Mouse (Mus musculus) thymus, adult 2 months (tissue): ENCODE results near the gene Fam207a.

Experiments
- CTCF ChIP-seq: fragments of 200-500 bp; IDR thresholded peaks from 2 replicates; pipeline ENCODE4 v1.5.1; 2012; ENCODE audit warnings: mild to moderate bottlenecking, control low read depth, low read length, moderate library complexity, borderline replicate concordance; ENCODE audit not compliant: control insufficient read depth, poor library complexity, insufficient read depth; ENCODE audit errors: extremely low read depth
- POLR2A ChIP-seq: fragments of 200-500 bp; IDR thresholded peaks from 2 replicates; pipeline ENCODE4 v1.6.1; 2012; ENCODE audit warnings: mild to moderate bottlenecking, low read length, control low read depth, moderate library complexity; ENCODE audit not compliant: control insufficient read depth, poor library complexity, insufficient read depth; ENCODE audit errors: extremely low read depth

DNA sequence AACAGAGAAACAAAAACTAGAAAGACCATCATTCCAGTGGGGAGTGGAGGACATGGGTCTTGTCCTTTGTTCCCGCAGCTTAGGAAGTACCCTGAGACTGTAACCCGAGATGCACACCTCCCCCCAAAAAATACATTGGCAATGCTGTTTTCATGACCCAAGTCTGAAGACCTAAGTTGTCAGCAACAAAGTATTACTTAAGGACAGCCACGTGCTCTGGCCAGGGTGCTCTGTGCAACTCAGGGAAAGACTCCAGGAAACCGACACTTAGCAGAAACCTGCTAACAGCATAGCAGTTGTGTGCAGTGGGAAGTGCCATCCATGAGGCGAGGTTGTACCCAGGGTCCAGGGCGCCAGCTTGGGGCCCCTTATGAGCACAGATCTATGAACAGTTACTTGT, 75.3 kb downstream of the Fam207a start:
- TF ChIP-seq CTCF (no peak), POLR2A (no peak)
